In the genomic region with DNA sequence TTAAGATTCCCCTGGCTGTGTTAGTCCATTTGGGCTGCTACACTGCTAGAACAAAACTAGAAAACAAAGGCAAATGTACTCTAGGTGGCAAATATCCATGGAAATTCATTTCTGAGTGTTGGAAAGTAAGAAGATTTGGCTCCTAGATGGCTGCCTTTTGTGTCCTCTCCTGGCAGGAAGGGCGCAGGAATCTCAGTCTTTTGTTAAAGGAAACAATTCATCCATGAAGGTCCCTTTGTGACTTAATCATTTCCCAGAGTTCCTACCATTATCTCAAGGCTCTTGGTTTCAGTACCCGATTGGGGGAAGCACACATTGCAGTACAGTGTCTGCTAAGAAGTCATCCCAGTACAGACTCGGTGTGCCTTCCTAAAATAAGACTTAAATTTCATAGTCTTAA, we compare ENCODE assay signal across 17 mouse cellular contexts. TPM values are rescaled to one million over a fixed set of nuclear protein-coding genes. Genes with fewer than 3 reads are reported as not detected.
"Had no signal": no experiment of that assay in that cellular context is flagged by ENCODE, and none has a peak within 500 bp of the region (broad histone marks: within the 10 kb centered on the region; RNA-seq: fewer than 3 reads in every experiment).

No protein-coding gene starts in this region.

- H3K9me3 ChIP-seq: limb, embryonic 12.5 days; midbrain, embryonic 12.5 days; neural tube, embryonic 15.5 days; stomach, embryonic 15.5 days had no signal

- H3K4me3 ChIP-seq: layer of hippocampus, adult 2 months; limb, embryonic 12.5 days; midbrain, embryonic 12.5 days; myocyte; neural tube, embryonic 15.5 days; stomach, embryonic 15.5 days had no signal

- H3K4me2 ChIP-seq: limb, embryonic 12.5 days; midbrain, embryonic 12.5 days; neural tube, embryonic 15.5 days; stomach, embryonic 15.5 days had no signal

- H3K27me3 ChIP-seq: limb, embryonic 12.5 days; midbrain, embryonic 12.5 days; neural tube, embryonic 15.5 days; stomach, embryonic 15.5 days had no signal

- H3K4me1 ChIP-seq: limb, embryonic 12.5 days; neural tube, embryonic 15.5 days; stomach, embryonic 15.5 days had no signal

- H3K9ac ChIP-seq: limb, embryonic 12.5 days; liver, embryonic 14.5 days; midbrain, embryonic 12.5 days; neural tube, embryonic 15.5 days; stomach, embryonic 15.5 days had no signal

- DNase-seq: kidney, adult 18-20 months; kidney, postnatal 10 days; kidney, postnatal 4 days; lung, adult 18-20 months; lung, postnatal 4 days; thymus, postnatal 36 days had no signal

- H3K27ac ChIP-seq: layer of hippocampus, adult 2 months; limb, embryonic 12.5 days; liver, embryonic 14.5 days; midbrain, embryonic 12.5 days; neural tube, embryonic 15.5 days; stomach, embryonic 15.5 days had no signal

RNA-seq across cellular contexts. Expression of a gene that starts 57.3 kb away (rescaled TPM):
- total RNA-seq: layer of hippocampus, adult 2 months; layer of hippocampus, postnatal 10 days; megakaryocyte, adult 5-6 weeks had no signal
- polyA plus RNA-seq: midbrain, embryonic 12.5 days; neural tube, embryonic 11.5 days; neural tube, embryonic 15.5 days; spleen, adult 2 months had no signal
